10 mouse cellular contexts compared by ENCODE assay signal in genomic region chr9:94278657-94279585, GRCm38 (mm10).
DNase-seq lines count a peak whose midpoint lies in the region; TF ChIP-seq lines count a peak whose summit lies in the region.
"Had no signal": no experiment of that assay in that cellular context is flagged by ENCODE, and none has a peak within 500 bp of the region (broad histone marks: within the 10 kb centered on the region; RNA-seq: fewer than 3 reads in every experiment).

No protein-coding gene starts in this region.

- H3K36me3 ChIP-seq in heart, embryonic 10.5 days: no peaks in the 10 kb centered on the region
- H3K36me3 ChIP-seq in embryonic facial prominence, embryonic 10.5 days (replicated peaks): no peaks in the 10 kb centered on the region
- H3K36me3 ChIP-seq in limb, embryonic 10.5 days: no peaks in the 10 kb centered on the region
- H3K36me3 ChIP-seq: neural tube, embryonic 13.5 days had no signal

- no peaks in the 10 kb centered on the region for H3K27me3 ChIP-seq in heart, embryonic 10.5 days (ENCODE audit: insufficient read depth, poor library complexity, severe bottlenecking)
- no peaks in the 10 kb centered on the region for H3K27me3 ChIP-seq in embryonic facial prominence, embryonic 10.5 days (replicated peaks; ENCODE audit: low read depth, poor library complexity, severe bottlenecking)
- no peaks in the 10 kb centered on the region for H3K27me3 ChIP-seq in limb, embryonic 10.5 days (ENCODE audit: low read depth, poor library complexity, severe bottlenecking)
- H3K27me3 ChIP-seq: neural tube, embryonic 13.5 days had no signal

- H3K9me3 ChIP-seq in heart, embryonic 10.5 days: no peaks in the 10 kb centered on the region
- no peaks in the 10 kb centered on the region for H3K9me3 ChIP-seq in embryonic facial prominence, embryonic 10.5 days
- H3K9me3 ChIP-seq in limb, embryonic 10.5 days (replicated peaks): no peaks in the 10 kb centered on the region
- H3K9me3 ChIP-seq: neural tube, embryonic 13.5 days had no signal

- H3K27ac ChIP-seq in embryonic fibroblast, embryonic 13.5 days (ENCODE audit: insufficient read depth, low read length): peak overlapping the region; percentile 40; the same call in 1 of the 2 replicates
- no peak overlapping the region for H3K27ac ChIP-seq in heart, embryonic 10.5 days
- no peak overlapping the region for H3K27ac ChIP-seq in embryonic facial prominence, embryonic 10.5 days (replicated peaks)
- H3K27ac ChIP-seq in limb, embryonic 10.5 days: no peak overlapping the region
- H3K27ac ChIP-seq: neural tube, embryonic 13.5 days had no signal

- H3K4me1 ChIP-seq in embryonic fibroblast, embryonic 13.5 days (ENCODE audit: control insufficient read depth, insufficient read depth, low read length): no peaks in the 10 kb centered on the region
- no peaks in the 10 kb centered on the region; the same call in 1 of the 2 replicates for H3K4me1 ChIP-seq in heart, embryonic 10.5 days
- H3K4me1 ChIP-seq in embryonic facial prominence, embryonic 10.5 days: no peaks in the 10 kb centered on the region
- no peaks in the 10 kb centered on the region for H3K4me1 ChIP-seq in limb, embryonic 10.5 days
- H3K4me1 ChIP-seq: neural tube, embryonic 13.5 days had no signal

- peak; percentile 51 for DNase-seq in lung, postnatal 36 days
- no peak for DNase-seq in lung, postnatal 10 days
- DNase-seq in layer of hippocampus, postnatal 14 days (ENCODE audit: low spot score in 2 of 2): peak; percentile 60 to 81
- peak; percentile 32 to 52 for DNase-seq in right cerebral cortex, postnatal 36 days (ENCODE audit: low spot score in 2 of 2)
- no peak for DNase-seq in heart, embryonic 10.5 days (ENCODE audit: low spot score)
- no peak for DNase-seq in embryonic facial prominence, embryonic 10.5 days (ENCODE audit: low spot score)
- no peak for DNase-seq in limb, embryonic 10.5 days (ENCODE audit: low spot score)
- DNase-seq: adrenal gland, postnatal 14 days had no signal

- TF ChIP-seq POLR2A in embryonic fibroblast, embryonic 13.5 days (IDR thresholded peaks at IDR 0.05; ENCODE audit: low read depth, low read length): no peak

- no peak overlapping the region for H3K4me3 ChIP-seq in embryonic fibroblast, embryonic 13.5 days (ENCODE audit: insufficient read depth, low read length)
- no peak overlapping the region for H3K4me3 ChIP-seq in heart, embryonic 10.5 days
- no peak overlapping the region for H3K4me3 ChIP-seq in embryonic facial prominence, embryonic 10.5 days
- no peak overlapping the region for H3K4me3 ChIP-seq in limb, embryonic 10.5 days
- H3K4me3 ChIP-seq: neural tube, embryonic 13.5 days had no signal

- no peak for TF ChIP-seq CTCF in embryonic fibroblast, embryonic 13.5 days (IDR thresholded peaks at IDR 0.05; ENCODE audit: borderline replicate concordance, insufficient read depth, low read length)

- 76% methylated on average over 4 of the region's 4 CpGs for WGBS in heart, embryonic 10.5 days
- WGBS in embryonic facial prominence, embryonic 10.5 days: 84% methylated on average over 4 of the region's 4 CpGs
- WGBS in limb, embryonic 10.5 days: 89% methylated on average over 4 of the region's 4 CpGs

Comparison
In these comparisons a context has a peak if more than half of its experiments do, and no peak if none do; other contexts are left out.
1. DNase-seq: peak in lung, postnatal 36 days (single experiment), layer of hippocampus, postnatal 14 days (2 of 2) and right cerebral cortex, postnatal 36 days (2 of 2); none in lung, postnatal 10 days (single experiment), heart, embryonic 10.5 days (single experiment), embryonic facial prominence, embryonic 10.5 days (single experiment) and limb, embryonic 10.5 days (single experiment).